Mouse (Mus musculus): ENCODE measurements around the gene Bach2. TPM values are rescaled to one million over a fixed set of nuclear protein-coding genes. Genes with fewer than 3 reads are reported as not detected.

Gene Bach2
- total and polyA plus RNA-seq, 2 experiments from 2014 or later, result 13.9 to 14.7 TPM

DNA sequence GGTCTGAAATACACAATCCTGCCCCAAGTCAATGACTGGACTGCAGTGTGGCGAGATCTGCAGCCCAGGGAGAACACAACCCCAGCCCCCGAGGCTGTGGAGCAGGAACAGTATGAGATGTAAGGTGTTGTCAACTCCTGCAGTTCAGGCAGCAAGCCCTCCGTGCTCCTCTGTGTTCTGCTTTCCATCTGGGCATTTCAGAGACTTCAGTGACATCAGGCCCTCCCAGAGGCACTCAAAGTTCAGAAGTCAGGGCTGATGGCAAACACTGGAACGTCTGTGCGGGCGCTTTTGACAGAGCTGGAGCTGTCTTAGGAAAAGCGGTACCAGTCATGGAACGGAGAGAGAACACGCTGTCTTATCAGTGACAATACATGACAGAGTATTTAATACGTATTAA is 4.9 kb downstream of the Bach2 start:
- ATAC-seq (no peak), DNase-seq (ENCODE audit: low spot score) (peak; percentile 30)
- no peak for TF ChIP-seq CTCF (IDR thresholded peaks at IDR 0.05; ENCODE audit: low read depth)
- Histone ChIP-seq H3K4me3 (ENCODE audit: low read length) (no peak overlapping the region), H3K36me3 (ENCODE audit: insufficient read depth, low read length) (no peaks in the 10 kb centered on the region), H3K4me1 (ENCODE audit: insufficient read depth, low read length) (peaks cover 34% of the 10 kb centered on the region), H3K4me2 (ENCODE audit: low read depth, low read length) (0 out of 2 replicates have a peak overlapping the region, but pooled peaks have one; percentile 13), H3K9me3 (ENCODE audit: low read length) (no peaks in the 10 kb centered on the region), H3K27me3 (ENCODE audit: insufficient read depth, low read length) (no peaks in the 10 kb centered on the region), H3K27ac (no peak overlapping the region), H3K9ac (replicated peaks; ENCODE audit: low read length) (0 out of 2 replicates have a peak overlapping the region, but pooled peaks have one; percentile 10)
- 52% methylated on average over 10 of the region's 10 CpGs for WGBS

DNA sequence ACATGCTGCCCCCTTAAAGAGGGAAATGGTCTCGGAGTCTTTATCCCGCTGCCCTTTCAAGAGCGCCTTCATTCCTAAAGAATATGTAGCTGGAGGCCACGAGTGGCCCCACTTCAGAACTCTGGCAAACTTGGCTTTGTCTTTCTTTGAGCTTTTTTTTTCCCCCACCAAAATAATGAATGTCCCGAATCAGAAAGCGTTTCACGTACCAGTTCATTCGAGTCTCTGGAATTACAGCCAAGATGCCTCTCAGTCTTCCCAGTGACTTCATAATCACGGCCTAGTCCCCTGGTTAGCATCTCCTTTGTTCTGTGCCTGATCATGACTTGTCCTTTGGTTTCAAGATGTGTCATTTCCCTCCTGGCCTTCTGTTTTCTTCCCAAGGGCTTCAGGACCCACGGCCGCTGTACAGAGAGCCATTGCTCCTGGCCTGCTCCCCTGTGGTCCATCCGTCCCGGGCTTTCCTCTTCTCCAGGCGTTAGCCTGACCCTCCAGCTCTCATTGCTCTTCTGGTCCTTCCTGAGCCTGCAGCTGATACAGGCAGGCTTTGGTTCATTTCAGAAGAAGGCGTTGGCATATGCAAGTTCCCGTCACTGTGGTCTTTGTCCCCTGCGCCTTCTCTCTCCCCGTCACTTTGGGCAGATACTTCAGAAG is 5.6 kb downstream of the Bach2 start:
- Histone ChIP-seq H3K27me3 (ENCODE audit: insufficient read depth, low read length) (no peaks in the 10 kb centered on the region), H3K27ac (peak overlapping the region; percentile 70), H3K4me1 (ENCODE audit: insufficient read depth, low read length) (peaks cover 37% of the 10 kb centered on the region), H3K4me2 (ENCODE audit: low read depth, low read length) (no peak overlapping the region), H3K9me3 (ENCODE audit: low read length) (no peaks in the 10 kb centered on the region), H3K9ac (replicated peaks; ENCODE audit: low read length) (no peak overlapping the region), H3K4me3 (ENCODE audit: low read length) (no peak overlapping the region), H3K36me3 (ENCODE audit: insufficient read depth, low read length) (no peaks in the 10 kb centered on the region)
- peak; percentile 25; the same call in 1 of the 2 replicates for ATAC-seq
- TF ChIP-seq CTCF (IDR thresholded peaks at IDR 0.05; ENCODE audit: low read depth), result no peak
- peak; percentile 72 for DNase-seq (ENCODE audit: low spot score)
- WGBS, result 39% methylated on average over 18 of the region's 18 CpGs

DNA sequence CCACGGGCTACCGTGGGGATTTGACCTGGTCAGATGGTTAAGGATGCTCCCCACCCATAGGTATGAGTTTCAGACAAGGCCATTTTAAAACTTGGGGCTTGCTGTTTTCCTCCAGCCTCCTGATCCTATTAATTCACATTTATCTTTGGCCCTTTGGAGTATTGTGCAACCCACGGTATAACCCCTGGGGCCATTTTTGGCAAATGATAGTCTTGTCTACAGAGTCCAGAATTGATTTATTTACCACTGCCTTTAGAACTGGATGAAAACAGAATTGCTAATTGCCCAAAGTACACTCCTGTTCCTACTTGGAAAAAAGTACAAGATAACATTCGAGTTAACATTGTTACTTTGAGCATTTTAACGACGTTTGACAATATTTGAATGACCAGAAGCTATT is 7.0 kb downstream of the Bach2 start:
- no peaks in the 10 kb centered on the region for H3K27me3 ChIP-seq (ENCODE audit: insufficient read depth, low read length)
- H3K9ac ChIP-seq (replicated peaks; ENCODE audit: low read length), result no peak overlapping the region
- H3K4me3 ChIP-seq (ENCODE audit: low read length), result no peak overlapping the region
- H3K9me3 ChIP-seq (ENCODE audit: low read length), result no peaks in the 10 kb centered on the region
- H3K4me1 ChIP-seq (ENCODE audit: insufficient read depth, low read length), result peaks cover 45% of the 10 kb centered on the region
- H3K27ac ChIP-seq, result no peak overlapping the region
- no peak for TF ChIP-seq CTCF (IDR thresholded peaks at IDR 0.05; ENCODE audit: low read depth)
- no peaks in the 10 kb centered on the region for H3K36me3 ChIP-seq (ENCODE audit: insufficient read depth, low read length)
- no peak overlapping the region for H3K4me2 ChIP-seq (ENCODE audit: low read depth, low read length)
- no peak for DNase-seq (ENCODE audit: low spot score)
- no peak for ATAC-seq
- WGBS, result 82% methylated on average over 6 of the region's 6 CpGs

DNA sequence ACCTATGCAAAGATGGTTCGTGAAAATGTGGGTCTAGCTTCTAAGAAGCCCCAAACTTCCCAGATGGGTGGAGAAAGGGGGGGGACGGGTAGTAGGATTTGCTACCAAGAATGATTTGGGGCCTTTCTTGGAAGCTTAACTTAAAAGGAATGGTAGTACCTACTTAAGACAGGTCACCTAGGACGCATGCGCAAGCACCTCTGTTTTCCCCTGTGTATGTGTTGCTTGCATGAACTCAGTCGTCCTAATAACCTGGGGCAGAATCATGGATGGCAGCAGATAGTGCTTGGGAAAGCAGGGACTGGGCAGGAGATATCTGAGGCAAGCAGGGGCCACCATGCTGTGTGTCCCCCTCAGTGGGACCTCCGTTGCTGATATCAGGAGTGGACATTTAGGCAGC is 7.4 kb downstream of the Bach2 start:
- DNase-seq (ENCODE audit: low spot score), result no peak
- peaks cover 45% of the 10 kb centered on the region for H3K4me1 ChIP-seq (ENCODE audit: insufficient read depth, low read length)

DNA sequence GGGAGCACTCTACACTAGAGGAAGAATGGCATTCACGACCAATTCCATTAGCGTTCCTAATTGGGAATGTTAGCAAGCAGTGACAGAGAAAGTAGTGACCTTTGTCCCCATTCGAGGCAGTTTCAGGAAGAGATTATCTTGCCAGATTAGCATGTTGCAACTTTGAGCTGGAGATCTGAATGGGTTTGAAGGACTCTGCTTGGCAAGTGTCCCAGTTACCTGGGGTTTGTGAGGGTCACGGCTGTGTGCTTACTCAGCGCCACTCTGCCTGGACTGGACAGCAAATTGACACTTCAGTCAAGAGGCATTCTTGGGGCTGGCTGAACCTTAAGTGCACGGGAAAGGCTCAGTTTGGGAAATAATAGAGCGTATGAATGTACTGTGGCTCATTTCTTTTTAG is 8.2 kb downstream of the Bach2 start:
- Histone ChIP-seq H3K9ac (replicated peaks; ENCODE audit: low read length) (no peak overlapping the region), H3K4me2 (ENCODE audit: low read depth, low read length) (no peak overlapping the region), H3K36me3 (ENCODE audit: insufficient read depth, low read length) (no peaks in the 10 kb centered on the region), H3K27me3 (ENCODE audit: insufficient read depth, low read length) (no peaks in the 10 kb centered on the region), H3K27ac (no peak overlapping the region), H3K9me3 (ENCODE audit: low read length) (no peaks in the 10 kb centered on the region), H3K4me3 (ENCODE audit: low read length) (no peak overlapping the region), H3K4me1 (ENCODE audit: insufficient read depth, low read length) (peaks cover 41% of the 10 kb centered on the region)
- ATAC-seq, result no peak
- DNase-seq (ENCODE audit: low spot score), result peak; percentile 32
- 23% methylated on average over 7 of the region's 7 CpGs for WGBS
- TF ChIP-seq CTCF (IDR thresholded peaks at IDR 0.05; ENCODE audit: low read depth), result no peak

More for the DNA sequence above, 7.4 kb downstream of the Bach2 start:
- H3K4me2 ChIP-seq (ENCODE audit: low read depth, low read length), result no peak overlapping the region
- H3K9me3 ChIP-seq (ENCODE audit: low read length), result no peaks in the 10 kb centered on the region
- no peak overlapping the region for H3K9ac ChIP-seq (replicated peaks; ENCODE audit: low read length)
- H3K36me3 ChIP-seq (ENCODE audit: insufficient read depth, low read length), result no peaks in the 10 kb centered on the region
- no peak overlapping the region for H3K27ac ChIP-seq
- H3K4me3 ChIP-seq (ENCODE audit: low read length), result no peak overlapping the region
- WGBS, result 80% methylated on average over 6 of the region's 6 CpGs
- ATAC-seq, result no peak
- TF ChIP-seq CTCF (IDR thresholded peaks at IDR 0.05; ENCODE audit: low read depth), result no peak
- no peaks in the 10 kb centered on the region for H3K27me3 ChIP-seq (ENCODE audit: insufficient read depth, low read length)

DNA sequence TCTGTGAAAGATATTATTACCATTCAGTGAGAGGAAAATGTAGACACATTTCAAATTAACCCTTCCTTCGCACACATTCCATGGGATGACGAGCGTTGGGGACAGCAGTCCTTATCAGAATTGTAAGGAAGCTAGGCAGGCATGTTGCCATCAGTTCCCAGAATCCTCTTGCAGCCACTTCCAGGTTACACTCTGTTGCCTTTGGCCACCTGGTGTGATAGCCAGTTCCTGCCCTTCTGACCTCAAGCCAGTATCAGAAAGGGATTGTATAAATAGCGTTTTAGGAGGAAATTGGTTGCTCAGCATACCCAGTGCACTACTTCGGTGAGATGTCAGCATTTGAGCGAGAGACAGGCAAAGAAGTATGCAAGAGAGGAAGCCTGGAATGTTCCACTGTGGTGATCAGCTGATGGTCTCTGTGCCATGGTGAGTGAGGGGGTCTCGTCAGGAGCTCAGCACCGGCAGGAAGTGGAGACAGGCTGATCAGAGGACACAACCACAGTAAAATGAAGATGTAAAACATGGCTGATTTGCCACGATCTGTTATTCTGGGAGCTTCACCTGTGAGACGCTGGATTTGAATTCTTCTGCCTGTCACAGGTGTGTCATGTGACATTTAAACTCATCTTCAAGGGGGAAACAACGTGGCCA is 9.0 kb downstream of the Bach2 start:
- ATAC-seq (no peak), DNase-seq (ENCODE audit: low spot score) (no peak)
- Histone ChIP-seq H3K4me2 (ENCODE audit: low read depth, low read length) (no peak overlapping the region), H3K27ac (no peak overlapping the region), H3K4me3 (ENCODE audit: low read length) (no peak overlapping the region), H3K36me3 (ENCODE audit: insufficient read depth, low read length) (no peaks in the 10 kb centered on the region), H3K9me3 (ENCODE audit: low read length) (no peaks in the 10 kb centered on the region), H3K4me1 (ENCODE audit: insufficient read depth, low read length) (peaks cover 34% of the 10 kb centered on the region), H3K9ac (replicated peaks; ENCODE audit: low read length) (no peak overlapping the region), H3K27me3 (ENCODE audit: insufficient read depth, low read length) (no peaks in the 10 kb centered on the region)
- WGBS, result 73% methylated on average over 11 of the region's 11 CpGs
- no peak for TF ChIP-seq CTCF (IDR thresholded peaks at IDR 0.05; ENCODE audit: low read depth)

DNA sequence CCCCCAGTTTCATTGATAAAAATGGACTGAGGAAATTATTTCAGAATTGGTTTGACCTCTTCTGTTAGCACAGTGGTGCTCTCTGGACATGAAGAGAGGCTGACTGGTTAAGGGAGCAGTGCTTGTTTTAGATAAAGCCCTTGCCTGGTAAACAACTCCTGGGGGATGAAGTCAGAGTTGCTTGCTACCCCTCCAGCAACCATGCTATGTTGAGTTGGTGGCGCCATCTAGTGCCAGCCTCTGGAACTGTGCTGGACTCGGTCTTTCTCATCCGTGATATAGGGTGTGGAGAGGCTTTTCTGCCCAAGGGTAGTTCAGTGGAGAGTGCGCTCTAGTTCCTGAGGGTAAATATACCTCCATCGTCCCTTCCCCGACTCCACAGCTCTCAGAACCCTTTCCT is 9.6 kb downstream of the Bach2 start:
- no peaks in the 10 kb centered on the region for H3K9me3 ChIP-seq (ENCODE audit: low read length)
- H3K4me3 ChIP-seq (ENCODE audit: low read length), result no peak overlapping the region
- H3K4me1 ChIP-seq (ENCODE audit: insufficient read depth, low read length), result peaks cover 28% of the 10 kb centered on the region
- DNase-seq (ENCODE audit: low spot score) (peak; percentile 67), ATAC-seq (no peak)
- H3K36me3 ChIP-seq (ENCODE audit: insufficient read depth, low read length), result no peaks in the 10 kb centered on the region
- TF ChIP-seq CTCF (IDR thresholded peaks at IDR 0.05; ENCODE audit: low read depth), result peak; percentile 79
- H3K4me2 ChIP-seq (ENCODE audit: low read depth, low read length), result no peak overlapping the region
- no peak overlapping the region for H3K9ac ChIP-seq (replicated peaks; ENCODE audit: low read length)
- WGBS, result 44% methylated on average over 6 of the region's 6 CpGs
- no peaks in the 10 kb centered on the region for H3K27me3 ChIP-seq (ENCODE audit: insufficient read depth, low read length)
- H3K27ac ChIP-seq, result no peak overlapping the region
